Mouse (Mus musculus) testis, adult 2 months (tissue): Measurements from ENCODE around the gene Ripk1.
A peak's percentile ranks its signal among the peaks of the same experiment; 100 is the strongest.

Experiments
- CTCF ChIP-seq: fragments of 200-500 bp; IDR thresholded peaks from 2 replicates; pipeline ENCODE4 v1.5.1; 2012; ENCODE audit warnings: low read depth, mild to moderate bottlenecking, inconsistent platforms, low read length, moderate library complexity; ENCODE audit not compliant: control insufficient read depth, insufficient read depth, insufficient replicate concordance
- POLR2A ChIP-seq: fragments of 200-500 bp; IDR thresholded peaks from 2 replicates; pipeline ENCODE4 v1.6.1; 2012; ENCODE audit warnings: low read depth, mild to moderate bottlenecking, inconsistent platforms, low read length, moderate library complexity; ENCODE audit not compliant: control insufficient read depth

DNA sequence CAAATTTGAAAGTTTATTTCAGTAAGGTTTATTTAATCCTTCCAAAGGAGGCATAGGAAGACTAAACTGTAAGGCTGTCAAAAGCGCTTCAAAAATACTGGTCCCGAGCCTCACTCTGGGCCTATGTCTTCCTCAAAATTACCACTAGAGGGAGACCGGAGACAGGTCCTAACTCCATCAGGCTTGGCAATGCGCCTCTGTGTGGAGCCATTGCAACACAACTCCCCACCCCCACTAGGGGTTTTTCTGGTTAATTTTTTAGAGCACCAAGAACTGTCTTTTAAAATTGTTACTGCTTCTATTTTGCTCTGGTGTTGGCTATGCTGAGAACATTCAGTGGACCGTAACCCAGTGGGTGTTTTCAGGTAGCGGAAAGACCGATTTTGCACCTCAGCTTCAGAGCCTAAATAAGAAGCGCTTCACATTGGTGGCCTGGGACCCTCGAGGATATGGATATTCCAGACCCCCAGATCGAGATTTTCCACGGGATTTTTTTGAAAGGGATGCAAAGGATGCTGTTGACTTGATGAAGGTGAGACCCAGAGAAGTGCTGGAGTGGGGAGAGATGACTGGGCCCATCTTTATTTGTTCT lies 44.4 kb downstream of the Ripk1 start:
- TF ChIP-seq POLR2A = no peak
- peak; percentile 51; the same call in 1 of the 2 replicates for TF ChIP-seq CTCF
